Mouse (Mus musculus) cerebellum, adult 8-10 months (tissue): ENCODE data around the gene Itsn1.

Experiments used
- DNase-seq: peaks from one replicate; pipeline ENCODE4 v3.0.0; 2022

Gene Itsn1

GRCm38 (mm10) chr16:91770662-91771061, 41.6 kb downstream of the Itsn1 start:
- DNase-seq: no peak

GRCm38 (mm10) chr16:91771334-91771733, 42.3 kb downstream of the Itsn1 start:
- no peak for DNase-seq

- DNase-seq: no peak
Observed at GRCm38 (mm10) chr16:91772586-91772985, 43.5 kb downstream of the Itsn1 start.

- no peak for DNase-seq
Observed at GRCm38 (mm10) chr16:91779576-91779975, 50.5 kb downstream of the Itsn1 start.

GRCm38 (mm10) chr16:91780151-91780550, 51.1 kb downstream of the Itsn1 start:
- no peak for DNase-seq

GRCm38 (mm10) chr16:91780826-91781225, 51.7 kb downstream of the Itsn1 start:
- DNase-seq: no peak

- peak; percentile 64 for DNase-seq
Observed at GRCm38 (mm10) chr16:91783191-91783590, 54.1 kb downstream of the Itsn1 start.

GRCm38 (mm10) chr16:91784298-91784697, 55.2 kb downstream of the Itsn1 start:
- DNase-seq: no peak

GRCm38 (mm10) chr16:91786425-91786824, 57.3 kb downstream of the Itsn1 start:
- peak; percentile 46 for DNase-seq

- no peak for DNase-seq
Observed at GRCm38 (mm10) chr16:91789728-91790127, 60.6 kb downstream of the Itsn1 start.

GRCm38 (mm10) chr16:91792477-91793196, 63.6 kb downstream of the Itsn1 start:
- no peak for DNase-seq

- DNase-seq: no peak
Observed at GRCm38 (mm10) chr16:91793507-91794278, 64.6 kb downstream of the Itsn1 start.

- no peak for DNase-seq
Observed at GRCm38 (mm10) chr16:91794306-91794705, 65.2 kb downstream of the Itsn1 start.

GRCm38 (mm10) chr16:91795044-91795443, 66.0 kb downstream of the Itsn1 start:
- DNase-seq: no peak

- no peak for DNase-seq
Observed at GRCm38 (mm10) chr16:91795606-91796005, 66.5 kb downstream of the Itsn1 start.

GRCm38 (mm10) chr16:91801426-91801825, 72.3 kb downstream of the Itsn1 start:
- no peak for DNase-seq

- DNase-seq: no peak
Observed at GRCm38 (mm10) chr16:91802461-91803062, 73.5 kb downstream of the Itsn1 start.

- DNase-seq: no peak
Observed at GRCm38 (mm10) chr16:91804418-91804817, 75.3 kb downstream of the Itsn1 start.

- DNase-seq: no peak
Observed at GRCm38 (mm10) chr16:91804831-91805230, 75.8 kb downstream of the Itsn1 start.

GRCm38 (mm10) chr16:91810235-91810634, 81.2 kb downstream of the Itsn1 start:
- DNase-seq: no peak

GRCm38 (mm10) chr16:91811339-91811738, 82.3 kb downstream of the Itsn1 start:
- no peak for DNase-seq

GRCm38 (mm10) chr16:91811876-91812275, 82.8 kb downstream of the Itsn1 start:
- no peak for DNase-seq

- no peak for DNase-seq
Observed at GRCm38 (mm10) chr16:91813543-91813942, 84.5 kb downstream of the Itsn1 start.

- no peak for DNase-seq
Observed at GRCm38 (mm10) chr16:91815067-91815466, 86.0 kb downstream of the Itsn1 start.
